Mouse (Mus musculus) natural killer cell, adult 2 months (primary cell): ENCODE data around the gene Krtap2-4.
A peak's percentile ranks its signal among the peaks of the same experiment; 100 is the strongest.

Experiments
- DNase-seq, 2 experiments: peaks; one replicate each; pipeline ENCODE4 v3.0.0; 2022; ENCODE audit warnings: low spot score in 2 of 2

Krtap2-4 gene

DNA sequence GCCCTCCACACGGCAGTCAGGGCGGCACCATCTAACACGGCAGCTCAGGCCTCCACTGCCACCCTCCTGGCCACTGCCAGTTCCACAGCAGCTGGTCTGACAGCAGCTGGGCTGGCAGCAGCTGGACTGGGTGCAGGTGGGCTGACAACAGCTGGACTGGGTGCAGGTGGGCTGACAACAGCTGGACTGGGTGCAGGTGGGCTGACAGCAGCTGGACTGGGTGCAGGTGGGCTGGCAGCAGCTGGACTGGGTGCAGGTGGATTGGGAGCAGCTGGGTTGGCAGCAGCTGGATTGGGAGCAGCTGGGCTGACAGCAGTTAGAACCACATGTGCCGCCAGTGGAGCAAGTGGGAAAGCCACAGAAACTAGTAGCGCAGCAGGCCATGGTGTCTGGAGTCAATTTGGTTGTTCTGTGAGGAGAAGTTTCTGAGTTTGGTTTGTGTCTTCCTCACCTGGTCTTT lies 31.4 kb downstream of the Krtap2-4 start, which contains the start of gene Krtap1-4:
Gene Krtap1-4 (minus strand): TSS at position 410 of the 460 bp plus-strand sequence.
- DNase-seq: no peak

- DNase-seq: no peak
These were observed 33.1 kb downstream of the Krtap2-4 start for GRCm38 (mm10) chr11:99581564-99581963.

GRCm38 (mm10) chr11:99581051-99581450 lies 33.6 kb downstream of the Krtap2-4 start:
- DNase-seq: no peak

GRCm38 (mm10) chr11:99580636-99581035 lies 34.0 kb downstream of the Krtap2-4 start, which contains the start of gene Krtap1-5:
Gene Krtap1-5 (minus strand): TSS chr11:99581016.
- no peak for DNase-seq

GRCm38 (mm10) chr11:99574106-99574505 lies 40.5 kb downstream of the Krtap2-4 start:
- DNase-seq: peak; percentile 12 to 40

DNA sequence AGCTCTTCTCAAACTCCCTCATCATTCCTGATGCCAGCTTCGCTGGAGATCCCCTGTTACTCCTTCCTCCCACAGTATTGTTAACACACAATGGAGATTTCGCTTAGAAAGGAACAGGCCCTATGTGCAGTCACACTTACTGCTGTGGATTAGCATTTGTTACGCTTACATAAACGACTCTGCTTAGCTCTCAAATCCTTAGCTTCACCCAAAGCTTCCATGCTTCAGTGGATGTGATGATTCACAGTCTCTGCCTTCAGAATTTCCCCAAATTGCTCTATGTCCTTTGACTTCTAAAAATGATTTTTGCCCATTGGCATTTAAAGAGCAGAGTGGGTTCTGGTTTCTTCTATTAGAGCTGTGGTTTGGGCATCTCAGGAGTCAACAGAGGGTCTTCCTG lies 41.5 kb downstream of the Krtap2-4 start:
- no peak for DNase-seq

GRCm38 (mm10) chr11:99566530-99566929 lies 48.1 kb downstream of the Krtap2-4 start, which contains the start of gene Krtap3-1:
Gene Krtap3-1 (minus strand): TSS chr11:99566630.
- no peak for DNase-seq
